ENCODE assay signal across 8 mouse cellular contexts in the genomic region with DNA sequence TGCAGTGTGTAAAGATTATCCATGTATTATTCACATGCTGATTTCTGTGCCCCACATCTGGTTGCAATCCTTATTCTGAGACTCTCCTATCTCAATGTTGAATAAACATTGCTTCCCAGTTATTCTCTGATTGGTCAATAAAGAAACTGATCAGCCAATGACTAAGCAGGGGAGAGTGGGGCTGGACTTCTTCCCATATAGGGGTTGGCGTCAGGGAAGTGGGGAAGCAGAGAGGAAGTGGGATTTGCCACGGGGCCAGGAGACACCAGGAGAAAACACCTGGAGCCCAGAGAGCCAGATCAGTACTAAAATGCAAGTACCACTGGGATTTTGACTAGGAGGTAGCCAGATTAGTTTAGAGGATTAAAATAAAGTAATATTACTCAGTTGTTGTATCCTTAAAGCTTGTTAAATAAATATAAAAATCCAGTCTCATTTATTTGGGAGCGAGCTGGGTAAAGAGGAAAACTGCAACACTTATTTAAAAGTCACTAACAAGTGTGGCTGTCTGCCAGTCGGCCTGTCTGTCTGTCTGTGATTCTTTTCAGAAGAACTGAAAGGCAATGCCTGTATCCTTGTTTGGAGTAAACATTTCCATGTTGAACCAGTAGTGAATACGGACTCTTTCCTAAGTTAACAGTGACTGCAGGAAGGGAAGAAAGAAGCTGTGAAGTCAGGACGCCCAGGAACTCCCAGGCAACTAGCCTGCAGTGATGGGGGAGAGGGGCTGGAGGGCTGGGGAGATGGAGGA. TPM values are rescaled to one million over a fixed set of nuclear protein-coding genes. Genes with fewer than 3 reads are reported as not detected.
DNase-seq lines count a peak whose midpoint lies in the region; ATAC-seq lines count a peak whose summit lies in the region.

No protein-coding gene starts in this region.

- no peaks in the 10 kb centered on the region for H3K27me3 ChIP-seq in heart, embryonic 12.5 days (replicated peaks)
- H3K27me3 ChIP-seq in hindbrain, embryonic 15.5 days, result no peaks in the 10 kb centered on the region

- H3K9me3 ChIP-seq in heart, embryonic 12.5 days (replicated peaks), result no peaks in the 10 kb centered on the region
- no peaks in the 10 kb centered on the region for H3K9me3 ChIP-seq in hindbrain, embryonic 15.5 days

- 0 out of 2 replicates have a peak overlapping the region, but pooled peaks have one; percentile 8 for H3K4me3 ChIP-seq in heart, embryonic 12.5 days
- 0 out of 2 replicates have a peak overlapping the region, but pooled peaks have one; percentile 15 for H3K4me3 ChIP-seq in hindbrain, embryonic 15.5 days

- no peaks in the 10 kb centered on the region for H3K36me3 ChIP-seq in heart, embryonic 12.5 days
- H3K36me3 ChIP-seq in hindbrain, embryonic 15.5 days, result no peaks in the 10 kb centered on the region

- no peak overlapping the region for H3K27ac ChIP-seq in heart, embryonic 12.5 days (ENCODE audit: poor library complexity, severe bottlenecking)
- no peak overlapping the region for H3K27ac ChIP-seq in hindbrain, embryonic 15.5 days (replicated peaks)

- no peaks in the 10 kb centered on the region for H3K4me1 ChIP-seq in heart, embryonic 12.5 days (replicated peaks)
- H3K4me1 ChIP-seq in hindbrain, embryonic 15.5 days (replicated peaks), result no peaks in the 10 kb centered on the region

- WGBS in heart, embryonic 12.5 days, result 27% methylated on average over 6 of the region's 6 CpGs
- 34% methylated on average over 6 of the region's 6 CpGs for WGBS in hindbrain, embryonic 15.5 days

- no peak overlapping the region for H3K9ac ChIP-seq in heart, embryonic 12.5 days
- H3K9ac ChIP-seq in hindbrain, embryonic 15.5 days, result no peak overlapping the region

- H3K4me2 ChIP-seq in heart, embryonic 12.5 days, result peak overlapping the region; percentile 41
- H3K4me2 ChIP-seq in hindbrain, embryonic 15.5 days, result peak overlapping the region; percentile 47

- ATAC-seq in heart, embryonic 12.5 days (ENCODE audit: insufficient number of reproducible peaks, low FRiP score), result peak; percentile 42; the same call in 1 of the 2 replicates
- ATAC-seq in hindbrain, embryonic 15.5 days (ENCODE audit: low FRiP score, low read depth), result no peak

- no peak for DNase-seq in heart, postnatal 36 days
- DNase-seq in R1 (ENCODE audit: low read depth, low spot score), result peak; percentile 84
- DNase-seq in lung, postnatal 14 days, result peak; percentile 20
- DNase-seq in ovary, postnatal 10 days (ENCODE audit: low spot score), result no peak
- no peak for DNase-seq in spleen, postnatal 10 days (ENCODE audit: low spot score in 2 of 2)
- no peak for DNase-seq in urinary bladder, postnatal 25 days (ENCODE audit: low spot score)

- intact Hi-C loops in heart, postnatal 36 days (cut with DNase I), result no loop called here

RNA-seq across cellular contexts. Expression of a gene that starts 19.9 kb away (rescaled TPM):
- polyA plus RNA-seq in heart, embryonic 12.5 days (2016; fragmentation: Nextera tagmentation; extraction: Ambion mirVana), result 293 and 312 TPM in 2 replicates
- 100 to 1,000 TPM; 186 to 200 TPM for total RNA-seq in heart, postnatal 36 days (2021)
- polyA plus RNA-seq in hindbrain, embryonic 15.5 days (2015; fragmentation: Nextera tagmentation; extraction: Ambion mirVana), result 321 and 331 TPM in 2 replicates

RNA-seq across cellular contexts. Expression of a gene that starts 56.2 kb away (rescaled TPM):
- polyA plus RNA-seq in heart, embryonic 12.5 days (2016; fragmentation: Nextera tagmentation; extraction: Ambion mirVana), result 17.2 and 19.1 TPM in 2 replicates
- total RNA-seq in heart, postnatal 36 days (2021), result 10 to 100 TPM; 13.3 to 16.2 TPM
- 17.8 and 20.1 TPM in 2 replicates for polyA plus RNA-seq in hindbrain, embryonic 15.5 days (2015; fragmentation: Nextera tagmentation; extraction: Ambion mirVana)

Comparison
In these comparisons a context has a peak if more than half of its experiments do, and no peak if none do; other contexts are left out.
1. DNase-seq: peak in R1 (single experiment) and lung, postnatal 14 days (single experiment); none in heart, postnatal 36 days (0 of 2), ovary, postnatal 10 days (single experiment), spleen, postnatal 10 days (0 of 2) and urinary bladder, postnatal 25 days (single experiment).